9 mouse cellular contexts compared by ENCODE assay signal in genomic region chr2:84184288-84185015, GRCm38 (mm10).
A peak's percentile ranks its signal among the peaks of the same experiment; 100 is the strongest.
DNase-seq lines count a peak whose midpoint lies in the region; ATAC-seq lines count a peak whose summit lies in the region.
"Had no signal": no experiment of that assay in that cellular context is flagged by ENCODE, and none has a peak within 500 bp of the region (broad histone marks: within the 10 kb centered on the region; RNA-seq: fewer than 3 reads in every experiment).

No protein-coding gene starts in this region.

- no peaks in the 10 kb centered on the region for H3K27me3 ChIP-seq in liver, embryonic 15.5 days
- no peaks in the 10 kb centered on the region for H3K27me3 ChIP-seq in forebrain, embryonic 12.5 days
- H3K27me3 ChIP-seq: limb, embryonic 15.5 days had no signal

- WGBS in liver, embryonic 15.5 days (ENCODE audit: insufficient replicate concordance): 23% methylated on average over 19 of the region's 19 CpGs
- WGBS in forebrain, embryonic 12.5 days: 68% methylated on average over 19 of the region's 19 CpGs

- no peak overlapping the region for H3K27ac ChIP-seq in liver, embryonic 15.5 days (replicated peaks)
- H3K27ac ChIP-seq in forebrain, embryonic 12.5 days: no peak overlapping the region
- H3K27ac ChIP-seq: limb, embryonic 15.5 days had no signal

- H3K4me2 ChIP-seq in liver, embryonic 15.5 days: peak overlapping the region; percentile 50
- H3K4me2 ChIP-seq in forebrain, embryonic 12.5 days: no peak overlapping the region
- H3K4me2 ChIP-seq: limb, embryonic 15.5 days had no signal

- ATAC-seq in liver, embryonic 15.5 days (ENCODE audit: insufficient read depth): peak; percentile 65
- no peak for ATAC-seq in forebrain, embryonic 12.5 days (ENCODE audit: low FRiP score)

- no peaks in the 10 kb centered on the region for H3K9me3 ChIP-seq in liver, embryonic 15.5 days (replicated peaks)
- no peaks in the 10 kb centered on the region for H3K9me3 ChIP-seq in forebrain, embryonic 12.5 days
- H3K9me3 ChIP-seq: limb, embryonic 15.5 days had no signal

- peak; percentile 6 for DNase-seq in gastrocnemius, adult 18-20 months (ENCODE audit: low spot score)
- DNase-seq in gastrocnemius, postnatal 25 days: no peak
- DNase-seq in heart, postnatal 25 days (ENCODE audit: low spot score): peak; percentile 44
- DNase-seq in skeletal muscle tissue, adult 2 months (ENCODE audit: low read depth, low spot score): peak; percentile 33
- DNase-seq in thymus, postnatal 0 days (ENCODE audit: low spot score): no peak
- DNase-seq in cerebellum, postnatal 14 days: no peak

- H3K4me3 ChIP-seq in liver, embryonic 15.5 days (replicated peaks): peak overlapping the region; percentile 24; the same call in 1 of the 2 replicates
- H3K4me3 ChIP-seq in forebrain, embryonic 12.5 days (replicated peaks): no peak overlapping the region
- H3K4me3 ChIP-seq: limb, embryonic 15.5 days had no signal

- no peak overlapping the region for H3K9ac ChIP-seq in liver, embryonic 15.5 days
- H3K9ac ChIP-seq in forebrain, embryonic 12.5 days: no peak overlapping the region
- H3K9ac ChIP-seq: limb, embryonic 15.5 days had no signal

- intact Hi-C loops in heart, postnatal 25 days (cut with DNase I): loop anchor here (2.0 to 5.0 kb wide), 5 partner anchors 43 to 240 kb away; partner anchors contain the start of gene Calcrl

- H3K36me3 ChIP-seq in liver, embryonic 15.5 days (replicated peaks): no peaks in the 10 kb centered on the region
- H3K36me3 ChIP-seq in forebrain, embryonic 12.5 days (replicated peaks): no peaks in the 10 kb centered on the region
- H3K36me3 ChIP-seq: limb, embryonic 15.5 days had no signal

- H3K4me1 ChIP-seq in liver, embryonic 15.5 days (replicated peaks): 0 out of 2 replicates have a peak, but pooled peaks cover 6% of the 10 kb centered on the region
- H3K4me1 ChIP-seq in forebrain, embryonic 12.5 days: peaks cover 4% of the 10 kb centered on the region; the same call in 1 of the 2 replicates

Comparison
In these comparisons a context has a peak if more than half of its experiments do, and no peak if none do; other contexts are left out.
1. DNase-seq: peak in gastrocnemius, adult 18-20 months (single experiment), heart, postnatal 25 days (single experiment) and skeletal muscle tissue, adult 2 months (single experiment); none in gastrocnemius, postnatal 25 days (single experiment), thymus, postnatal 0 days (single experiment) and cerebellum, postnatal 14 days (0 of 2).